29 mouse cellular contexts compared by ENCODE assay signal in the genomic region with DNA sequence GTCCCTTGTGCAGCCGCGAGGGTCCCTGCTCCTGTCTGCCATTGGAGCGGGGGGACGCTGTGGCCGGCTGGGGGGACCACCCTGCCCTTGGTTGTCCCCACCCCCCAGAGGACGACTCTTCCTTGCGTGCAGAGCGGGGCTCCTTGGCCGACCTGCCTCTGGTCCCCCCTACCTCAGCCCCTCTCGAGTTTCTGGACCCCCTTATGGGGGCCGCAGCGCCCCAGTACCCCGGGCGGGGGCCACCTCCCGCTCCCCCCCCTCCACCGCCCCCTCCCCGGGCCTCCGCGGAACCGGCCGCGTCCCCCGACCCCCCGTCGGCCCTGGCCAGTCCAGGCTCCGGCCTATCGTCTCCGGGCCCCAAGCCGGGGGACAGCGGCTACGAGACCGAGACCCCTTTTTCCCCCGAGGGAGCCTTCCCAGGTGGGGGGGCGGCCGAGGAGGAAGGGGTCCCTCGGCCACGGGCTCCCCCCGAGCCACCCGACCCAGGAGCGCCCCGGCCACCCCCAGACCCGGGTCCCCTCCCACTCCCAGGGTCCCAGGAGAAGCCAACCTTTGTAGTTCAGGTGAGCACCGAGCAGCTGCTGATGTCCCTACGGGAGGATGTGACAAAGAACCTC. TPM values are rescaled to one million over a fixed set of nuclear protein-coding genes. Genes with fewer than 3 reads are reported as not detected.
A peak's percentile ranks its signal among the peaks of the same experiment; 100 is the strongest.
DNase-seq lines count a peak whose midpoint lies in the region; ATAC-seq and TF ChIP-seq lines count a peak whose summit lies in the region.
"Had no signal": no experiment of that assay in that cellular context is flagged by ENCODE, and none has a peak within 500 bp of the region (broad histone marks: within the 10 kb centered on the region; RNA-seq: fewer than 3 reads in every experiment).

No protein-coding gene starts in this region.

- no peaks in the 10 kb centered on the region for H3K9me3 ChIP-seq in forebrain, embryonic 11.5 days (ENCODE audit: control insufficient read depth, low read length)
- H3K9me3 ChIP-seq in forebrain, embryonic 10.5 days, result peaks cover 5% of the 10 kb centered on the region; the same call in 1 of the 2 replicates
- H3K9me3 ChIP-seq in E14TG2a.4 (ENCODE audit: low read length), result peaks cover 5% of the 10 kb centered on the region; the same call in 1 of the 2 replicates
- H3K9me3 ChIP-seq: embryonic facial prominence, embryonic 10.5 days; embryonic facial prominence, embryonic 13.5 days; heart, embryonic 12.5 days; heart, embryonic 15.5 days; hindbrain, embryonic 12.5 days; intestine, embryonic 15.5 days had no signal

- 83% methylated on average over 44 of the region's 44 CpGs for WGBS in cerebellum, adult 2 months
- WGBS in forebrain, embryonic 11.5 days, result 85% methylated on average over 33 of the region's 44 CpGs
- 90% methylated on average over 44 of the region's 44 CpGs for WGBS in forebrain, embryonic 10.5 days

- H3K36me3 ChIP-seq in forebrain, embryonic 11.5 days (ENCODE audit: control insufficient read depth, insufficient read depth, low read length), result peaks cover 12% of the 10 kb centered on the region
- peaks cover 78% of the 10 kb centered on the region for H3K36me3 ChIP-seq in forebrain, embryonic 10.5 days (replicated peaks)
- H3K36me3 ChIP-seq in E14TG2a.4 (ENCODE audit: insufficient read depth, low read length), result peaks cover 21% of the 10 kb centered on the region
- H3K36me3 ChIP-seq: heart, embryonic 15.5 days; intestine, embryonic 15.5 days had no signal

- no peak overlapping the region for H3K4me3 ChIP-seq in cerebellum, adult 2 months (replicated peaks; ENCODE audit: insufficient read depth, low read depth, low read length)
- no peak overlapping the region for H3K4me3 ChIP-seq in forebrain, embryonic 11.5 days (ENCODE audit: low read depth, low read length)
- no peak overlapping the region for H3K4me3 ChIP-seq in forebrain, embryonic 10.5 days
- H3K4me3 ChIP-seq in E14TG2a.4 (replicated peaks; ENCODE audit: low read length), result peak overlapping the region; percentile 71
- H3K4me3 ChIP-seq: embryonic facial prominence, embryonic 10.5 days; embryonic facial prominence, embryonic 13.5 days; erythroblast, embryonic 14.5 days; gastrocnemius, adult 2 months; heart, embryonic 12.5 days; heart, embryonic 15.5 days; hindbrain, embryonic 12.5 days; intestine, embryonic 15.5 days had no signal

- no peak for TF ChIP-seq POLR2A in cerebellum, adult 2 months (IDR thresholded peaks at IDR 0.05; ENCODE audit: borderline replicate concordance, insufficient read depth, low read length)

- intact Hi-C loops in left cerebral cortex, postnatal 4 days (cut with DNase I), result no loop called here

- H3K27me3 ChIP-seq in cerebellum, adult 2 months (ENCODE audit: control insufficient read depth, insufficient read depth, low read length), result no peaks in the 10 kb centered on the region
- peaks cover 11% of the 10 kb centered on the region for H3K27me3 ChIP-seq in forebrain, embryonic 11.5 days (ENCODE audit: control insufficient read depth, insufficient read depth, low read length)
- peaks cover 72% of the 10 kb centered on the region for H3K27me3 ChIP-seq in forebrain, embryonic 10.5 days (ENCODE audit: poor library complexity, severe bottlenecking)
- peaks cover 34% of the 10 kb centered on the region for H3K27me3 ChIP-seq in E14TG2a.4 (ENCODE audit: insufficient read depth, low read length)

- peak; percentile 6 to 18 for DNase-seq in cerebellum, adult 2 months
- DNase-seq in cerebellum, postnatal 10 days, result no peak
- peak; percentile 53 for DNase-seq in forebrain, embryonic 11.5 days (ENCODE audit: low spot score)
- DNase-seq in forebrain, embryonic 10.5 days (ENCODE audit: extremely low spot score, low spot score), result no peak
- DNase-seq in left cerebral cortex, postnatal 4 days, result peak; percentile 12
- DNase-seq in left cerebral cortex, adult 9 months (ENCODE audit: low spot score in 2 of 2), result no peak
- DNase-seq in adrenal gland, adult 8-10 months, result no peak
- DNase-seq: adrenal gland, postnatal 36 days; cerebellum, adult 11 months; embryo, embryonic 11 days; forebrain, postnatal 0 days; gastrocnemius, adult 2 months; gastrocnemius, postnatal 14 days; heart, adult 18-20 months; heart, postnatal 10 days; heart, postnatal 36 days; kidney, adult 11 months; kidney, adult 8-10 months had no signal

- ATAC-seq in forebrain, embryonic 11.5 days (replicated peaks; ENCODE audit: low FRiP score), result no peak
- ATAC-seq: activated CD4-positive, CD25-positive, alpha-beta regulatory T cell, adult 4 months; forebrain, embryonic 14.5 days; forebrain, postnatal 0 days; hindbrain, embryonic 16.5 days; intestine, embryonic 15.5 days had no signal

- H3K4me1 ChIP-seq in cerebellum, adult 2 months (ENCODE audit: control insufficient read depth, insufficient read depth, low read length), result peaks cover 12% of the 10 kb centered on the region
- peaks cover 11% of the 10 kb centered on the region for H3K4me1 ChIP-seq in forebrain, embryonic 11.5 days (replicated peaks; ENCODE audit: control insufficient read depth, insufficient read depth, low read length)
- H3K4me1 ChIP-seq in forebrain, embryonic 10.5 days, result peaks cover 27% of the 10 kb centered on the region
- H3K4me1 ChIP-seq in E14TG2a.4 (replicated peaks; ENCODE audit: low read depth, low read length), result peaks cover 61% of the 10 kb centered on the region

- no peak overlapping the region for H3K9ac ChIP-seq in forebrain, embryonic 11.5 days (ENCODE audit: low read length)
- H3K9ac ChIP-seq: embryonic facial prominence, embryonic 13.5 days; forebrain, postnatal 0 days; heart, embryonic 12.5 days; heart, embryonic 15.5 days; hindbrain, embryonic 12.5 days; intestine, embryonic 15.5 days had no signal

- H3K4me2 ChIP-seq in forebrain, embryonic 11.5 days (ENCODE audit: low read depth, low read length, severe bottlenecking), result no peak overlapping the region
- H3K4me2 ChIP-seq: embryonic facial prominence, embryonic 13.5 days; heart, embryonic 12.5 days; heart, embryonic 15.5 days; hindbrain, embryonic 12.5 days; intestine, embryonic 15.5 days had no signal

- no peak overlapping the region for H3K27ac ChIP-seq in cerebellum, adult 2 months (ENCODE audit: insufficient read depth, low read length)
- H3K27ac ChIP-seq in forebrain, embryonic 11.5 days (ENCODE audit: low read depth, low read length), result no peak overlapping the region
- no peak overlapping the region for H3K27ac ChIP-seq in forebrain, embryonic 10.5 days
- H3K27ac ChIP-seq: embryonic facial prominence, embryonic 10.5 days; embryonic facial prominence, embryonic 13.5 days; gastrocnemius, adult 2 months; heart, embryonic 15.5 days; hindbrain, embryonic 12.5 days; intestine, embryonic 15.5 days had no signal

- no peak for TF ChIP-seq CTCF in cerebellum, adult 2 months (IDR thresholded peaks at IDR 0.05; ENCODE audit: borderline replicate concordance, insufficient read depth, low read depth, low read length)
- TF ChIP-seq CTCF in E14TG2a.4 (conservative IDR thresholded peaks at IDR 0.05; ENCODE audit: low read length), result no peak

RNA-seq across cellular contexts. Expression of gene Sult2b1, which starts 9.6 kb away (rescaled TPM):
- polyA plus RNA-seq in cerebellum, adult 2 months (2012; rRNA removed), result 10.6 and 10.8 TPM in 2 replicates
- 1.4 and 1.6 TPM in 2 replicates for polyA plus RNA-seq in forebrain, embryonic 11.5 days (2014; fragmentation: Nextera tagmentation; extraction: Ambion mirVana)
- 1.6 and 2.3 TPM in 2 replicates for polyA plus RNA-seq in forebrain, embryonic 10.5 days (2016; fragmentation: Nextera tagmentation; extraction: Ambion mirVana)
- 1 to 10 TPM; 4.9 to 5.5 TPM for total RNA-seq in left cerebral cortex, postnatal 4 days (2021)
- 1 to 10 TPM in 2 of 4 experiments, under 1 TPM in 2; 0.52 to 4.5 (median 1.8) TPM for total RNA-seq in adrenal gland, adult 8-10 months (2022)
- total RNA-seq: gastrocnemius, adult 2 months; gastrocnemius, postnatal 14 days; heart, adult 18-20 months; heart, postnatal 10 days; heart, postnatal 36 days had no signal
- polyA plus RNA-seq: erythroblast, embryonic 14.5 days had no signal

RNA-seq across cellular contexts. Expression of gene Lmtk3, which starts 10.5 kb away (rescaled TPM):
- 126 and 130 TPM in 2 replicates for polyA plus RNA-seq in cerebellum, adult 2 months (2012; rRNA removed)
- 5.2 and 6.6 TPM in 2 replicates for polyA plus RNA-seq in forebrain, embryonic 11.5 days (2014; fragmentation: Nextera tagmentation; extraction: Ambion mirVana)
- polyA plus RNA-seq in forebrain, embryonic 10.5 days (2016; fragmentation: Nextera tagmentation; extraction: Ambion mirVana), result 1.7 and 2.7 TPM in 2 replicates
- 100 to 1,000 TPM; 304 to 352 TPM for total RNA-seq in left cerebral cortex, postnatal 4 days (2021)
- total RNA-seq in adrenal gland, adult 8-10 months (2022), result 10 to 100 TPM in 3 of 4 experiments, 1 to 10 TPM in 1; 8.9 to 24.9 (median 15.5) TPM
- total RNA-seq: heart, adult 18-20 months had no signal
- polyA plus RNA-seq: activated CD4-positive, CD25-positive, alpha-beta regulatory T cell, adult 4 months; heart, embryonic 15.5 days had no signal

RNA-seq across cellular contexts. Expression of gene Cyth2, which starts 20.3 kb away (rescaled TPM):
- polyA plus RNA-seq in cerebellum, adult 2 months (2012; rRNA removed), result 112 and 116 TPM in 2 replicates
- 194 and 207 TPM in 2 replicates for polyA plus RNA-seq in forebrain, embryonic 11.5 days (2014; fragmentation: Nextera tagmentation; extraction: Ambion mirVana)
- 132 and 136 TPM in 2 replicates for polyA plus RNA-seq in forebrain, embryonic 10.5 days (2016; fragmentation: Nextera tagmentation; extraction: Ambion mirVana)
- 100 to 1,000 TPM; 249 TPM for total RNA-seq in left cerebral cortex, postnatal 4 days (2021)
- total RNA-seq in adrenal gland, adult 8-10 months (2022), result 100 to 1,000 TPM; 112 to 140 (median 122) TPM

RNA-seq across cellular contexts. Expression of gene Kcnj14, which starts 30.5 kb away (rescaled TPM):
- 6.0 and 7.3 TPM in 2 replicates for polyA plus RNA-seq in cerebellum, adult 2 months (2012; rRNA removed)
- 0.37 and 0.45 TPM in 2 replicates for polyA plus RNA-seq in forebrain, embryonic 11.5 days (2014; fragmentation: Nextera tagmentation; extraction: Ambion mirVana)
- 0.76 and 0.78 TPM in 2 replicates for polyA plus RNA-seq in forebrain, embryonic 10.5 days (2016; fragmentation: Nextera tagmentation; extraction: Ambion mirVana)
- 1 to 10 TPM; 1.6 to 2.1 TPM for total RNA-seq in left cerebral cortex, postnatal 4 days (2021)
- under 1 TPM; 0.17 to 0.65 (median 0.36) TPM for total RNA-seq in adrenal gland, adult 8-10 months (2022)
- polyA plus RNA-seq: activated CD4-positive, CD25-positive, alpha-beta regulatory T cell, adult 4 months had no signal

RNA-seq across cellular contexts. Expression of gene Grwd1, which starts 36.7 kb away (rescaled TPM):
- 14.9 and 15.5 TPM in 2 replicates for polyA plus RNA-seq in cerebellum, adult 2 months (2012; rRNA removed)
- 84.8 and 88.2 TPM in 2 replicates for polyA plus RNA-seq in forebrain, embryonic 11.5 days (2014; fragmentation: Nextera tagmentation; extraction: Ambion mirVana)
- polyA plus RNA-seq in forebrain, embryonic 10.5 days (2016; fragmentation: Nextera tagmentation; extraction: Ambion mirVana), result 132 and 137 TPM in 2 replicates
- total RNA-seq in left cerebral cortex, postnatal 4 days (2021), result 10 to 100 TPM; 31.8 to 35.5 TPM
- 10 to 100 TPM; 24.8 to 31.5 (median 30.0) TPM for total RNA-seq in adrenal gland, adult 8-10 months (2022)

Comparison
In these comparisons a context has a peak if more than half of its experiments do, and no peak if none do; other contexts are left out.
1. DNase-seq: peak in cerebellum, adult 2 months (2 of 2), forebrain, embryonic 11.5 days (single experiment) and left cerebral cortex, postnatal 4 days (single experiment); none in cerebellum, postnatal 10 days (0 of 2), forebrain, embryonic 10.5 days (single experiment), left cerebral cortex, adult 9 months (0 of 2) and adrenal gland, adult 8-10 months (single experiment).
2. RNA of gene Lmtk3, which starts 10.5 kb away (polyA plus RNA-seq): 126 to 130 TPM in cerebellum, adult 2 months; 5.2 to 6.6 TPM in forebrain, embryonic 11.5 days and 1.7 to 2.7 TPM in forebrain, embryonic 10.5 days; every median in the first group is over 10 times any median in the second.